Mouse (Mus musculus): ENCODE measurements at regions not wholly inside any gene's neighbourhood (a gene's known extent, or its start where the extent isn't known, plus 50 kb on each side); places are given as distances from the start of the nearest gene placed in this dataset.

- DNase-seq = peak; percentile 41 to 44
Observed at GRCm38 (mm10) chr4:47746498-47747190, 272.2 kb downstream of the Sec61b start.

- DNase-seq = no peak
Observed at GRCm38 (mm10) chr4:47772230-47772920, 272.6 kb upstream of the Nr4a3 start.

GRCm38 (mm10) chr4:47774664-47775063 lies 270.3 kb upstream of the Nr4a3 start:
- DNase-seq = no peak

- DNase-seq = no peak
Observed at GRCm38 (mm10) chr4:47781039-47781438, 263.9 kb upstream of the Nr4a3 start.

GRCm38 (mm10) chr4:47796977-47797376 lies 248.0 kb upstream of the Nr4a3 start:
- no peak for DNase-seq

- DNase-seq = no peak
Observed at GRCm38 (mm10) chr4:47799165-47799564, 245.8 kb upstream of the Nr4a3 start.

- no peak for DNase-seq
Observed at GRCm38 (mm10) chr4:47803111-47803510, 241.8 kb upstream of the Nr4a3 start.

GRCm38 (mm10) chr4:47807877-47808276 lies 237.1 kb upstream of the Nr4a3 start:
- no peak for DNase-seq

- DNase-seq = no peak
Observed at GRCm38 (mm10) chr4:47814030-47814429, 230.9 kb upstream of the Nr4a3 start.

GRCm38 (mm10) chr4:47818371-47819159 lies 226.4 kb upstream of the Nr4a3 start:
- DNase-seq = peak; percentile 7 to 15

GRCm38 (mm10) chr4:47820562-47820961 lies 224.4 kb upstream of the Nr4a3 start:
- DNase-seq = no peak

GRCm38 (mm10) chr4:47823299-47823698 lies 221.7 kb upstream of the Nr4a3 start:
- DNase-seq = no peak

GRCm38 (mm10) chr4:47824083-47824482 lies 220.9 kb upstream of the Nr4a3 start:
- no peak for DNase-seq

- DNase-seq = no peak
Observed at GRCm38 (mm10) chr4:47832905-47833304, 212.0 kb upstream of the Nr4a3 start.

GRCm38 (mm10) chr4:47838411-47838810 lies 206.5 kb upstream of the Nr4a3 start:
- DNase-seq = no peak

- DNase-seq = no peak
Observed at GRCm38 (mm10) chr4:47842128-47842656, 202.8 kb upstream of the Nr4a3 start.

- no peak for DNase-seq
Observed at GRCm38 (mm10) chr4:47845239-47845638, 199.7 kb upstream of the Nr4a3 start.

GRCm38 (mm10) chr4:47846389-47847318 lies 198.3 kb upstream of the Nr4a3 start:
- no peak for DNase-seq

- no peak for DNase-seq
Observed at GRCm38 (mm10) chr4:47861151-47861550, 183.8 kb upstream of the Nr4a3 start.

- DNase-seq = no peak
Observed at GRCm38 (mm10) chr4:47870010-47870637, 174.8 kb upstream of the Nr4a3 start.

GRCm38 (mm10) chr4:47870638-47871019 lies 174.3 kb upstream of the Nr4a3 start:
- no peak for DNase-seq

- no peak for DNase-seq
Observed at GRCm38 (mm10) chr4:47881560-47881959, 163.4 kb upstream of the Nr4a3 start.
